Mouse (Mus musculus): ENCODE data around the gene Ccdc57.
"Not testable (repeated sequence)": the region's sequence is repeated elsewhere in the genome, so short reads cannot be mapped to it uniquely, and the experiment has no call there.

Gene Ccdc57

GRCm38 (mm10) chr11:120851582-120851981 lies 81.1 kb downstream of the Ccdc57 start:
- DNase-seq (ENCODE audit: low spot score in 2 of 2): no peak

DNA sequence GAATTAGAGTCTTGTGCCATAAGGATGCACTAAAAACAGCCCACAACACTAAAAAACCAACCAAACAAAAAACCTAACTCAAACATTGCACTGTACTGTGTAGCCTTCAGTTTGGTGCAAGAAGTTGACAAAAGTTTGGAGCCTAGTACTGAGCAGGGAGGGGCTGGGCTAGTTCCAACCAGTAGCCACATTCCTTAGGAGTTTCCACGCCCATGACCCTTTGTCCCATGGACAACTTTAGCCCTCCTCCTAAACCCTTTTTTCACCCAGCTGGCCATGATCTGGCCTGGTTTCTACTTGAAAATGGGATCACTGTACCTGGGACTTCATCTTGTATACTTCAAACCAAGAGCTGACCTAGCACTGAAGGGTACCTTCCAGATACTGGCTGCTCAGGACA lies 81.5 kb downstream of the Ccdc57 start:
- no peak for DNase-seq (ENCODE audit: low spot score in 2 of 2)

DNA sequence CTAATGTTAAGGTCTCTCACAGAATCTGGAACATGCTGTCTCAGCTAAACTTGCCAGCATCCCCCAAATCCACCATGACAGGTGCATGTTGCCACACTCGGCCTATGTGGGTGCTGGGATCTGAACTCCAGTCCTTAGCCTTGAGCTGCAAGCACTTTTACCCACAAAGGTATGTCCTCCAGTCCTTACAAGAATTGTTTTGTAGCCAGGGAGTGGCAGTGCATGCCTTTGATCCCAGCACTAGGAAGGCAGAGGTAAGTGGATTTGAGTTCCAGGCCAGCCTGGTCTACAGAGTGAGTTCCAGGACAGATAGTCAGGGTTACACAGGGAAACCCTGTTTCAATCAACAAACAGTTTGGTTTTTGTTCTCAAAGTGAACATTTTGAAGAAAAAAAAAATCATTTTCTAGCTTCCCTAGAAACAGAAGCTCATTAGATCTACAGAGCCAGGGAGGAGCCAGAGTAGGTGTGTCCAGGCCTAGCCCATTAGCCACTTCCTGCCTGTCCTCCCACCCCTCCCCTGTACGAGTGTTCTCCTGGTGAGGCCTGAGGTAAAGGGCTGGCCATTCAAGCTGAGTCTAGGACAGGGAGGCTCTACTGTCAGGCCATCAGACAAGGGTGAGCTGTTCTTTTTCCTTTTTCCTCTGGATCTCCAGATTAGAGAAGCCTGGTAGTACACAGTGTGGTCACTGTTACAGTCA lies 82.2 kb downstream of the Ccdc57 start:
- DNase-seq (ENCODE audit: low spot score in 2 of 2): no peak

- no peak for DNase-seq (ENCODE audit: low spot score in 2 of 2)
Observed at GRCm38 (mm10) chr11:120846725-120847475, 85.8 kb downstream of the Ccdc57 start.

GRCm38 (mm10) chr11:120844329-120844728 lies 88.3 kb downstream of the Ccdc57 start:
- DNase-seq (ENCODE audit: low spot score in 2 of 2): no peak

DNA sequence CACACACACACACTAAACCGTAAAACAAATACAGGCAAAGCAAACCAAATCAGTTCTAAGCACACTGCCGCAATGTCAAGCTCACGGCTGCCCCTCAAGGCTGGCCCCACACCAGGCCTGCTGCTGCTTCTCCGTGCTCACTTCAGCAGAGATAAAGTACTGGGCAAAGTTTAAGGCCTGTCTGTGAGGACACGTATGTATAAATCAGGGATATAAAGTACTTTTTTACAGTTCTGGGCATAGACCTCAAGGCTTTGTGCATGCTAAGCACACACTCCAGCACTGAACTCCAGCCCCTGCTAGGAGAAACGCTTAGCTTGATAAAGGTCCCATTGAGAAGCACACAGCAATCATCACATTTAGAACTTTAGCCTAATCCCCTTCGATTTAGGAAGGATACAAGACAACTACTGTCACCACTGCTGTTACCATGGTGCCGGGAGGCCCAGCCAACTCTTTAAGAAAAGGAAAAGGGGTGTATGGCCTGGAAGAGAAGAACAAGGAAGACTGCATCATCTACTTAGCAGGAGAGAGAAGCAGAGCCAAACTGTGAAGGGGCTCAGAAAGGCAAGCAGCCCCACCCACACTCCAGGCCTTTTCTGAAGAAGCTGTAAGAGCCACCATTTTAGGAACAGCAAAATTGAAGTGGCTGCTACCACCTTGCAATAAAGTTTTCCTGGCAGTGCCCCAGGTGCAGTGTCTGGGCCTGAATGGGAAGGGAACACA lies 99.0 kb downstream of the Ccdc57 start:
- peak; percentile 48 to 68 for DNase-seq (ENCODE audit: low spot score in 2 of 2)

DNA sequence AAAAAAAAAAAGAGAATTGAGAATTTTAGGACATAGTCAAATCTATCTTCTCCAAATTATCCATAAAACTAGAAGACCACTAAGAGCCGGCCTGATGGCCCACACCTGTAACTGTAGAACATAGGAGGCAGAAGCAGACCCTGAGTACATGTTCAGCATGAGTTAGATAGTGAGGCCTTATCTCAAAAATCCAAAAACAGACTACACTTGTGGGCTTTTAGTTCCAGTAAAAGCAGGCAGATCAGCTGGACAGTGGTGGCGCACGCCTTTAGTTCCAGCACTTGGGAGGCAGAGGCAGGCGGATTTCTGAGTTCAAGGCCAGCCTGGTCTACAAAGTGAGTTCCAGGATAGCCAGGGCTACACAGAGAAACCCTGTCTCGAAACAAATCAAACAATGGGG lies 99.7 kb downstream of the Ccdc57 start:
- not testable (repeated sequence) for DNase-seq (ENCODE audit: low spot score in 2 of 2)

DNA sequence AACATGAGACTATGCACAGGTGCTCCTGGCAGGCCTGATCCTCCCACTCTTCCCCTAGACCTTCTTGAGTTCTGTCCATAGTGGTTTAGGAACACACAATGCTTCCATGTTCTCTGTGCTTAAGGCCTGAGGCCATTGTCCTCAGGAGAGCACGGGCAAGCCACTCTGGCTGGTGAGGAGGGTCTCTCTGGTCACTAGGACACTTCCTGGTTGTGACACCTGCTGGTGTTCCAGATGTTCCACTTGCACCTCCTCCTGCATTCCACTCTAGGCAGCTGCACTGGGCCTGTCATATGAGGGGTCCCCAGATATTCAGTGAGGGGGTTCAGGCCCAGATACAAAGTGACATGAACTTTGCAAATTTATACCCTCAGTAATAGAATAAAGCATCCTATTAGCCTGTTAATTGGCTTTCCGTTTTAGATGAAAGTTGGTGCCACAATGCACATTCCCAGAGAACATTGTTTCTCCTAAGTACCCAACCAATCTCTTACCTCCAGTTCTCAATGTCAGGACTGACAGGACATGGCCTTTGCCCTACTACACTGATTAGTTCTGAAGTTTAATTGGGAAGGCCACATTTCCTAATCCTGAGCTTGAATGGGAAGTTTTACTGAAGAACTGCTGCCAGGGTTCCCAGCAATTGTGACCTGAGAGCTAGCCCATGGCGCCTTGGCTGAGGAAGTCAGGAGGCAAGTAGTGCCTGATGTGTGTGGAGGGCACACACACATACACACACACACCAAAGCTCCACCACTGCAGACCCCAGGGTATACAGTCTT lies 100.8 kb downstream of the Ccdc57 start:
- no peak for DNase-seq (ENCODE audit: low spot score in 2 of 2)

GRCm38 (mm10) chr11:120830686-120831085 lies 102.0 kb downstream of the Ccdc57 start:
- no peak for DNase-seq (ENCODE audit: low spot score in 2 of 2)

DNA sequence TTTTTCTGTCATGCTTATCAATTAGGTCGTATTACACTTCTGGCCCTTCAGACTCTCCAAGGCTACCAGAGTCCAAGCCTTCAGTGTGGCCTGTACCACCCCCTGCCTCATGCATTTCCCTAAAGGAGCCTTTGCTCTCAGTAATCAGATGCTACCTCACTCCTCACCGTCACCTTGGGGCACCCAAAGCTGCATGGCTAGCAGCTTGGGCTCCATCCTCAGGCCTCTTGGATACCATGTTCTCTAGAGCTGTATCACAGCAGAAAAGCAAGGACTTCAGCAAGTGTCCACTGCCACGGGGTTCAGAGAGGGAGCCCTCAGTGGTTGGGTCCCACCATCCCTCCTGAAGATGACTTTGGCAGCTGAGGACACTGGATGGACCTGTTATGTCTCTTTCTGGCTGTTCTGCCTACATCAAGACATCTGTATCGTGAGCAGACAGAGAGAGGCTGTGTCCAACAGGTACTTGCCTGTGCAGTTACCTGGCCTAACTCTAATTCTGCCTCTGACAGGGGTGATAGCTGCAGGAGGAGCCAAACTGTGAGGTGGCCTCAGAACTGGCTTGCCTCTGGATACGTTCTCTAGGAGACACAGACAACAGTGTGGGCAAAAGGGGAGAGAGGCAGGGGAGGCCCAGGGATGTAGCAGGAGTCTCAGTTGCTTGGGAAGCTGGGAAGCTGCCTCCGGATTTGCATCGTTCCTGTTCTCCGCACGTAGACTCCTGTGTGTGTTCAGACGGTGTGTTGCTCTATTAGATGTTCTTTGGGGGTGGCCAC lies 102.7 kb downstream of the Ccdc57 start:
- peak in 1 of 2 experiments; percentile 12 for DNase-seq (ENCODE audit: low spot score in 2 of 2)

GRCm38 (mm10) chr11:120828416-120828815 lies 104.3 kb downstream of the Ccdc57 start:
- DNase-seq (ENCODE audit: low spot score in 2 of 2): peak in 1 of 2 experiments; percentile 19

GRCm38 (mm10) chr11:120826016-120826953 lies 106.4 kb downstream of the Ccdc57 start:
- no peak for DNase-seq (ENCODE audit: low spot score in 2 of 2)

DNA sequence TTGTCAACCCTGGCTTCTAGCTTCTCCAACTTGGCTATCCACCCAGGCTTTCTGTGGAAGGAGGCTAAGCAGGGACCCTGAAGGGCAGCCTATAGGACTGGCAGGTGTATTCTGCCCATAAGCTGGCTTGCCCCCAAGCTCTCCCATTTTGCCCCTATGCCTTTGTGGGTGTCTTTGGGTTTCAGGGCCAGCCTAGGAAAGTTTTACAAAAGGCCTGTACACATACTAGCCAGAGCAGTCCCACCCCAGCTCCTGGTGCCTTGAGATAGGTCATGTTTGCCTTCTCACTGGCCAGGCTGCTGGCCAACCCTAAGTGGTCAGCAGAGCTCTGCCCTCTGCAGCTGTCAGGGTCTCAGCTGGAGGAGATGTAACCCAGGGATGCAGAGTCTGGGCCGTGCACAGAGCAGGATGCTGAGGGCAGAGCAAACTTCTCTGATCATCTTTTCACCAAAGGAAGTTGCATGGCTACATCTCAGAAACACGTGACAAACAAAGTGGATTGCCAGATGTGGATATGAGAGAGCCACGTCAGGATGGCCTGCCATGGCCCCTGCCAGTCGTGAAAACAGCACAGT lies 107.3 kb downstream of the Ccdc57 start:
- peak in 1 of 2 experiments; percentile 56 for DNase-seq (ENCODE audit: low spot score in 2 of 2)

DNA sequence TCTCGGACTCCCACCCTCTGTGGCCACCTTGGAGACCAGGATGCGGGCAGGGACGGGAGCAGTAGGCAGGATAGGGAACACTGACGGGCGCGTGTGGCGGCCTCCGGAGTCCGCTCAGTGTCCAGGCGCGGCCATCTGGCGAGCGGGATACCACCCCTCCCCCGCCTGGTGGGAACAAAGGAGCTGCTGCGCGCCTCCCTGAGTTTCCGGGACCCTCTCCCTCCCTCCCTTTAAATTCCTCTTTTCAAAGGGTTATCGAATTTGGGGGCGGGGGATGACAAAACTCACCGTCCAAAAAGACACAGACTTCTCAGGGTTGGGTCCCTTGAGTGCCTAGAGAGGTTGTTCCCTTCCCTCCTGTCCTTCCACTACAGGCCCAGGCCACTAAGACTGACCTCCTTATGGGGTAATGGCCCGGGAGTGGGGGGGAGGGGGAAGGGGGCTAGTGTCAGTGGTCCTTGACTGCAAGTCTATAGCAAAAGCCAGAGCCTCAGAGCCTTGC lies 107.8 kb downstream of the Ccdc57 start:
- DNase-seq (ENCODE audit: low spot score in 2 of 2): no peak

GRCm38 (mm10) chr11:120823956-120824786 lies 108.5 kb downstream of the Ccdc57 start, which contains the start of gene Fasn:
TSS of gene Fasn (minus strand) at chr11:120824547.
- DNase-seq (ENCODE audit: low spot score in 2 of 2): peak; percentile 99

DNA sequence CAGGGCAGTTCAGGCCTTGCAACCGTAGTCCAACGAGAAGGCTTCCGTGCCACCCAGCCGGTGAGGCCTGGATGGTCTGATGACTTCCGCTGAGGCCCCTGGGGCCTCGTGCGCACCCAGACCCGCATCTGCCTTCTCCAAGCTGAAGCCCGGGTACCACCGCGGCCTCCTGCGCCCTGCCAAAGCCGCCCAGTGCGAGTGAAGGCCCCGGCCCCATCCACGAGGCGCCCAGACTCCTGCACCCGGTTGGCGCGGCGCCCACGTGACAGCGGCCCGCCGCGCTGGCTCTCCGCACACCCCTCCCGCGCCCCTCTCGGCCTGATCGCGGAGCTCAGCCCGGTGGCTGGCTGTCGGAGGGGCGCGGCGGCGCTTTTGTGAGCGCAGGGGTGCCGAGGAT lies 109.1 kb downstream of the Ccdc57 start:
- peak; percentile 80 to 84 for DNase-seq (ENCODE audit: low spot score in 2 of 2)

- DNase-seq (ENCODE audit: low spot score in 2 of 2): peak in 1 of 2 experiments; percentile 27
Observed at GRCm38 (mm10) chr11:120822831-120823550, 109.7 kb downstream of the Ccdc57 start.

- DNase-seq (ENCODE audit: low spot score in 2 of 2): peak in 1 of 2 experiments; percentile 32
Observed at GRCm38 (mm10) chr11:120822321-120822720, 110.4 kb downstream of the Ccdc57 start.

Data from right cerebral cortex, postnatal 10 days (tissue).